Mouse (Mus musculus): ENCODE results near the gene Fam129b.

DNA sequence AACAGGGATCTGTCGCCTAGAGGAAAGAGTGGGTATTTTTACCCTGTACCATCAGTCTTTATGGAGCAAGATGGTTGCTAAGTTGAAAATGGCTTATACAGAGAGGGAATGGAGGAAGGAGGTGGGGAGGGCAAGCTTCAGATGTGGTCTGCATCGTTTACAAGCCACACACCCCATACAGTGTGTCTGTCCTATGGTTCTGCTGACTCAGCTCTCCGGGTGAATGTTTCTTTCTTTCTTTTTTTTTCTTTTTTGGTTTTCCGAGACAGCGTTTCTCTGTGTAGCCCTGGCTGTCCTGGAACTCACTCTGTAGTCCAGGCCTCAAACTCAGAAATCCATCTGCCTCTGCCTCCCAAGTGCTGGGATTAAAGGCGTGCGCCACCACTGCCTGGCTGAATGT lies 45.3 kb downstream of the Fam129b start:
- TF ChIP-seq POLR2A (IDR thresholded peaks at IDR 0.05; ENCODE audit: extremely low read depth, insufficient read depth, low read length) (no peak), CTCF (IDR thresholded peaks at IDR 0.05; ENCODE audit: low read depth, low read length) (no peak)
